Mouse (Mus musculus) stomach, embryonic 16.5 days (tissue): ENCODE measurements around the gene Hook2. TPM values are rescaled to one million over a fixed set of nuclear protein-coding genes. Genes with fewer than 3 reads are reported as not detected.

Experiments used
- ATAC-seq: fragments of 200-750 bp; cut with Nextera tagmentation; 2 replicates; pipeline ENCODE4 v1.8.0; 2017; ENCODE audit warnings: moderate number of reproducible peaks, moderate TSS enrichment; ENCODE audit not compliant: insufficient read depth, low FRiP score
- H3K27ac ChIP-seq: fragments of 300-500 bp; sonication (generic); 2 replicates; pipeline ENCODE4 v1.5.1; 2014; ENCODE audit warnings: low read length
- H3K27me3 ChIP-seq: fragments of 300-500 bp; sonication (generic); 2 replicates; pipeline ENCODE4 v1.6.1; 2014; ENCODE audit warnings: low read length, control low read depth, mixed read lengths; ENCODE audit not compliant: control insufficient read depth, insufficient read depth
- H3K36me3 ChIP-seq: fragments of 300-500 bp; sonication (generic); 2 replicates; pipeline ENCODE4 v1.6.1; 2014; ENCODE audit warnings: low read length; ENCODE audit not compliant: control insufficient read depth, insufficient read depth
- H3K4me1 ChIP-seq: fragments of 300-500 bp; sonication (generic); 2 replicates; pipeline ENCODE4 v1.6.1; 2014; ENCODE audit warnings: low read length, control low read depth, mixed read lengths; ENCODE audit not compliant: control insufficient read depth, insufficient read depth
- H3K4me2 ChIP-seq: fragments of 300-500 bp; sonication (generic); 2 replicates; pipeline ENCODE4 v1.6.1; 2014; ENCODE audit warnings: low read depth, low read length, mixed read lengths
- H3K4me3 ChIP-seq: fragments of 300-500 bp; sonication (generic); replicated peaks from 2 replicates; pipeline ENCODE4 v1.5.1; 2014; ENCODE audit warnings: mild to moderate bottlenecking, low read length
- H3K9ac ChIP-seq: fragments of 300-500 bp; sonication (generic); 2 replicates; pipeline ENCODE4 v1.6.1; 2014; ENCODE audit warnings: low read length
- H3K9me3 ChIP-seq: fragments of 300-500 bp; sonication (generic); replicated peaks from 2 replicates; pipeline ENCODE4 v1.6.1; 2016; ENCODE audit warnings: low read length, control low read depth; ENCODE audit not compliant: control insufficient read depth
- WGBS: fragments of 180-500 bp; shearing (Covaris S2); extraction: QIAGEN DNeasy Blood & Tissue Kit; methylation state at CpG from one replicate; pipeline ENCODE4 v1.1.7; 2014; 5-methylcytosine and 5-hydroxymethylcytosine counted together
- polyA plus RNA-seq: library from polyadenylated mRNA; unstranded; fragments of >200 nt; fragmentation: Nextera tagmentation; extraction: Ambion mirVana; gene quantifications from 2 replicates; pipeline ENCODE4 v1.2.1, GENCODE M21; 2015

Hook2 gene
- polyA plus RNA-seq, 1 experiment from 2014 or later = 50.0 TPM

GRCm38 (mm10) chr8:85029271-85029670 lies 38.9 kb downstream of the Hook2 start:
- Histone ChIP-seq H3K27ac (no peak overlapping the region), H3K4me3 (no peak overlapping the region), H3K27me3 (no peaks in the 10 kb centered on the region), H3K4me2 (peak overlapping the region; percentile 99; the same call in 1 of the 2 replicates), H3K9ac (peak overlapping the region; percentile 100), H3K36me3 (no peaks in the 10 kb centered on the region), H3K9me3 (no peaks in the 10 kb centered on the region), H3K4me1 (peaks cover 33% of the 10 kb centered on the region)
- WGBS = 80% methylated on average over 14 of the region's 14 CpGs
- ATAC-seq = no peak

GRCm38 (mm10) chr8:85032622-85033311 lies 42.4 kb downstream of the Hook2 start:
- Histone ChIP-seq H3K4me2 (no peak overlapping the region), H3K27me3 (no peaks in the 10 kb centered on the region), H3K9me3 (no peaks in the 10 kb centered on the region), H3K4me3 (no peak overlapping the region), H3K4me1 (peaks cover 27% of the 10 kb centered on the region), H3K9ac (no peak overlapping the region), H3K36me3 (no peaks in the 10 kb centered on the region), H3K27ac (no peak overlapping the region)
- ATAC-seq = no peak
- WGBS = 77% methylated on average over 4 of the region's 4 CpGs

- H3K27me3 ChIP-seq = no peaks in the 10 kb centered on the region
- H3K27ac ChIP-seq = 0 out of 2 replicates have a peak overlapping the region, but pooled peaks have one; percentile 14
- no peak for ATAC-seq
- no peaks in the 10 kb centered on the region for H3K9me3 ChIP-seq
- 71% methylated on average over 1 of the region's 1 CpGs for WGBS
- H3K36me3 ChIP-seq = no peaks in the 10 kb centered on the region
- no peak overlapping the region for H3K4me2 ChIP-seq
- no peak overlapping the region for H3K4me3 ChIP-seq
- no peak overlapping the region for H3K9ac ChIP-seq
- peaks cover 20% of the 10 kb centered on the region for H3K4me1 ChIP-seq
These were observed 43.5 kb downstream of the Hook2 start for GRCm38 (mm10) chr8:85033867-85034266.

- H3K4me1 ChIP-seq = peaks cover 18% of the 10 kb centered on the region
- peak overlapping the region; percentile 83 for H3K9ac ChIP-seq
- ATAC-seq = no peak
- H3K4me2 ChIP-seq = peak overlapping the region; percentile 79
- H3K27ac ChIP-seq = peak overlapping the region; percentile 97
- no peaks in the 10 kb centered on the region for H3K36me3 ChIP-seq
- no peaks in the 10 kb centered on the region for H3K9me3 ChIP-seq
- peak overlapping the region; percentile 82 for H3K4me3 ChIP-seq
- no peaks in the 10 kb centered on the region for H3K27me3 ChIP-seq
- WGBS = 4% methylated on average over 13 of the region's 13 CpGs
These were observed 44.4 kb downstream of the Hook2 start for GRCm38 (mm10) chr8:85034764-85035163.

- Histone ChIP-seq H3K36me3 (0 out of 2 replicates have a peak, but pooled peaks cover under 1% of the 10 kb centered on the region), H3K9me3 (no peaks in the 10 kb centered on the region), H3K27me3 (no peaks in the 10 kb centered on the region), H3K27ac (peak overlapping the region; percentile 97), H3K9ac (peak overlapping the region; percentile 83), H3K4me2 (peak overlapping the region; percentile 79), H3K4me1 (peaks cover 18% of the 10 kb centered on the region), H3K4me3 (peak overlapping the region; percentile 82)
- WGBS = 5% methylated on average over 12 of the region's 12 CpGs
- no peak for ATAC-seq
These were observed 44.8 kb downstream of the Hook2 start for GRCm38 (mm10) chr8:85035165-85035727.

- WGBS = under 1% methylated on average over 15 of the region's 15 CpGs
- 0 out of 2 replicates have a peak, but pooled peaks cover 5% of the 10 kb centered on the region for H3K36me3 ChIP-seq
- ATAC-seq = no peak
- peak overlapping the region; percentile 82 for H3K4me3 ChIP-seq
- H3K4me2 ChIP-seq = peak overlapping the region; percentile 79
- no peaks in the 10 kb centered on the region for H3K27me3 ChIP-seq
- peak overlapping the region; percentile 97 for H3K27ac ChIP-seq
- no peaks in the 10 kb centered on the region for H3K9me3 ChIP-seq
- H3K4me1 ChIP-seq = peaks cover 18% of the 10 kb centered on the region
- H3K9ac ChIP-seq = peak overlapping the region; percentile 83
These were observed 45.4 kb downstream of the Hook2 start for GRCm38 (mm10) chr8:85035728-85036310.

- Histone ChIP-seq H3K9me3 (no peaks in the 10 kb centered on the region), H3K27ac (peak overlapping the region; percentile 97), H3K9ac (peak overlapping the region; percentile 83), H3K4me1 (peaks cover 18% of the 10 kb centered on the region), H3K4me3 (peak overlapping the region; percentile 82), H3K4me2 (peak overlapping the region; percentile 79), H3K27me3 (no peaks in the 10 kb centered on the region), H3K36me3 (peaks cover 10% of the 10 kb centered on the region; the same call in 1 of the 2 replicates)
- ATAC-seq = peak; percentile 11; the same call in 1 of the 2 replicates
- under 1% methylated on average over 9 of the region's 9 CpGs for WGBS
These were observed 45.9 kb downstream of the Hook2 start for GRCm38 (mm10) chr8:85036381-85036717.

- no peaks in the 10 kb centered on the region for H3K9me3 ChIP-seq
- peaks cover 18% of the 10 kb centered on the region for H3K4me1 ChIP-seq
- ATAC-seq = peak; percentile 90
- H3K4me3 ChIP-seq = peak within 1 kb of the TSS; percentile 82
- H3K27me3 ChIP-seq = no peaks in the 10 kb centered on the region
- H3K9ac ChIP-seq = peak within 1 kb of the TSS; percentile 93
- under 1% methylated on average over 59 of the region's 59 CpGs for WGBS
- peak within 1 kb of the TSS; percentile 79 for H3K4me2 ChIP-seq
- H3K36me3 ChIP-seq = peaks cover 10% of the 10 kb centered on the region; the same call in 1 of the 2 replicates
- peak within 1 kb of the TSS; percentile 100 for H3K27ac ChIP-seq
These were observed 46.4 kb downstream of the Hook2 start, which contains the start of gene Tnpo2 for GRCm38 (mm10) chr8:85036718-85037365. Tnpo2 (plus strand) TSS chr8:85036915.

GRCm38 (mm10) chr8:85037366-85037680 lies 46.9 kb downstream of the Hook2 start:
- 0% methylated on average over 14 of the region's 14 CpGs for WGBS
- peak; percentile 52 for ATAC-seq

More at GRCm38 (mm10) chr8:85037366-85037680, 46.9 kb downstream of the Hook2 start:
- Histone ChIP-seq H3K36me3 (peaks cover 10% of the 10 kb centered on the region; the same call in 1 of the 2 replicates), H3K9ac (peak overlapping the region; percentile 93), H3K4me2 (peak overlapping the region; percentile 68), H3K4me3 (peak overlapping the region; percentile 82), H3K27me3 (no peaks in the 10 kb centered on the region), H3K9me3 (no peaks in the 10 kb centered on the region), H3K27ac (peak overlapping the region; percentile 100), H3K4me1 (peaks cover 18% of the 10 kb centered on the region)
